11 mouse cellular contexts compared by ENCODE assay signal in the genomic region with DNA sequence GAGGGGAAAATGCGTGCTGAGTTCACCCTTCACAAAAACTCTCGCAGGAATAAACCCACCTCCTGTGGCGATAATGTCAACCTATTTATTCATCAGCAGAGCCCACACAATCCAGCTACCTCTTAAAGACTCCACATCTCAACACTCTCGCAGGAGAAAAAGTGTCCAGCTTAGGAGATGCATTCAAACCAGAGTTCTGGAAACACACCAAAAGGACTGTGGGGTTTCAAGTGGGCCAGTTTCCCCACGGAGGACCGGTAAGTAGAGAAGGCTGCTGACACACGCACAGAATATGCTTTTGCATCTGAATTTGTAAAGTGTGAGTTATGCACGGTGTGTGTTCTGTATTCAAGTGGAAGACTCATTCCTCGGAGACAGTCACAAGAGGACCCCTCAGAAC.
"Had no signal": no experiment of that assay in that cellular context is flagged by ENCODE, and none has a peak within 500 bp of the region (broad histone marks: within the 10 kb centered on the region; RNA-seq: fewer than 3 reads in every experiment).

No protein-coding gene starts in this region.

- H3K4me2 ChIP-seq: limb, embryonic 15.5 days; liver, embryonic 12.5 days; lung, embryonic 15.5 days had no signal

- H3K9ac ChIP-seq: limb, embryonic 15.5 days; liver, embryonic 12.5 days; lung, embryonic 15.5 days had no signal

- H3K27ac ChIP-seq: kidney, postnatal 0 days; limb, embryonic 15.5 days; liver, embryonic 12.5 days; lung, embryonic 15.5 days; stomach, postnatal 0 days had no signal

- H3K9me3 ChIP-seq: limb, embryonic 15.5 days; lung, embryonic 15.5 days had no signal

- DNase-seq: kidney, adult 11 months; kidney, adult 9 months; kidney, postnatal 36 days; layer of hippocampus, adult 9-11 months; layer of hippocampus, postnatal 36 days; thymus, postnatal 25 days had no signal

- ATAC-seq: liver, embryonic 12.5 days had no signal

- H3K4me3 ChIP-seq: limb, embryonic 15.5 days; liver, embryonic 12.5 days; lung, embryonic 15.5 days had no signal

- H3K36me3 ChIP-seq: limb, embryonic 15.5 days; liver, embryonic 12.5 days; lung, embryonic 15.5 days had no signal

- H3K4me1 ChIP-seq: limb, embryonic 15.5 days; liver, embryonic 12.5 days; lung, embryonic 15.5 days had no signal

- H3K27me3 ChIP-seq: limb, embryonic 15.5 days; liver, embryonic 12.5 days; lung, embryonic 15.5 days had no signal
